ENCODE assay signal across 13 mouse cellular contexts in the genomic region with DNA sequence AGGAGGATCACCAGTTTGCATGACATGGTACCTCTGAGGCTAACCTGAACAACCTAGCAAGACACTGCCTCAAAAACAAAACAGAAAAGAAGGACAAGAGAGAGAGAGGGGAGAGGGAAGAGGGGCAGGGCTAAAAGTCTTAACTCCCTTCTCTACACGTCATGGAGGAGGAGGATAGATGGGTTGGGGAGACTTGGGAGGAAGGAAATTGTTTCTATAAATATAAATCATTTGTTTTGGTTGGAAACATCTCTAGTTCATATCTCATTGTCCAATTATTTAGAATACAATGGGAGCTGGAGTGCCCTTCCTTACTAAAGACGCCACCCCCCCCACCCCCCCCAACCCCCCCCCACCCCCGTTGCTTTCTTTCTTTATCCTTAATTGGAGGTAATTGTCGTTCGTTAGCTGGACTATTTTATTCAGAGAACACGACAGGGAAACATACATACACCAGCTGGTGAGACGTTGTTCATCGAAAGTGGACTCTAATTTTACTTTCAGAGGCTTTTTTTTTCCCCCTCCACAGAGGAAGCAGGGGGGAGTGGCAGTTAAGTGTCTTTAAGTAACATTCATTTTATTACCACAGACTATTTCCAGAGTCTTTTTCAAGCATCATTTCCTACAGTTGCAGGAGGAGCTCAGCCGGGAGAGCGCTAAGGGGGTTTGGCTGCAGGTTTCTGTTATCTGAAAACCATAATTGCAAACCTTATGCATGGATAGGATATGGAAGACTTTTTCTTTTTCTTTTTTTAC.
DNase-seq lines count a peak whose midpoint lies in the region; ATAC-seq lines count a peak whose summit lies in the region.
"Had no signal": no experiment of that assay in that cellular context is flagged by ENCODE, and none has a peak within 500 bp of the region (broad histone marks: within the 10 kb centered on the region; RNA-seq: fewer than 3 reads in every experiment).

No protein-coding gene starts in this region.

- H3K4me3 ChIP-seq in heart, embryonic 14.5 days (ENCODE audit: control insufficient read depth in 1 of 2, insufficient read depth in 1 of 2, low read depth in 1 of 2, low read length in 2 of 2) = no peak overlapping the region
- H3K4me3 ChIP-seq in forebrain, embryonic 15.5 days = no peak overlapping the region
- H3K4me3 ChIP-seq: embryonic facial prominence, embryonic 10.5 days; hindbrain, embryonic 10.5 days had no signal

- intact Hi-C loops in heart, postnatal 25 days (cut with DNase I) = no loop called here

- no peaks in the 10 kb centered on the region for H3K36me3 ChIP-seq in heart, embryonic 14.5 days (ENCODE audit: control insufficient read depth, insufficient read depth, low read length)
- no peaks in the 10 kb centered on the region for H3K36me3 ChIP-seq in forebrain, embryonic 15.5 days

- no peak overlapping the region for H3K9ac ChIP-seq in heart, embryonic 14.5 days (ENCODE audit: low read length)
- no peak overlapping the region for H3K9ac ChIP-seq in forebrain, embryonic 15.5 days (replicated peaks)
- H3K9ac ChIP-seq: liver, embryonic 14.5 days had no signal

- no peak for DNase-seq in heart, postnatal 25 days (ENCODE audit: low spot score)
- peak; percentile 23 for DNase-seq in kidney, postnatal 10 days
- DNase-seq in kidney, postnatal 14 days = no peak
- DNase-seq in brain, adult 2 months (ENCODE audit: low read depth, low spot score) = peak; percentile 37
- DNase-seq in cerebellum, adult 8-10 months = no peak
- no peak for DNase-seq in frontal cortex, postnatal 25 days (ENCODE audit: low spot score in 2 of 2)
- DNase-seq: adrenal gland, postnatal 25 days; cerebellum, adult 2 months had no signal

- H3K4me1 ChIP-seq in heart, embryonic 14.5 days (ENCODE audit: control insufficient read depth in 2 of 2, insufficient read depth in 2 of 2, low read length in 2 of 2) = peaks cover 2 to 3% of the 10 kb centered on the region in 2 experiments; a peak in 1 of 4 replicates
- peaks cover 19% of the 10 kb centered on the region for H3K4me1 ChIP-seq in forebrain, embryonic 15.5 days

- 0 out of 2 replicates have a peak, but pooled peaks cover 3% of the 10 kb centered on the region for H3K9me3 ChIP-seq in heart, embryonic 14.5 days (ENCODE audit: control insufficient read depth, low read length)
- H3K9me3 ChIP-seq in forebrain, embryonic 15.5 days = no peaks in the 10 kb centered on the region

- H3K27ac ChIP-seq in heart, embryonic 14.5 days (replicated peaks in 1 of 2; ENCODE audit: control insufficient read depth in 1 of 2, insufficient read depth in 1 of 2, low read depth in 2 of 2, low read length in 2 of 2) = no peak overlapping the region
- H3K27ac ChIP-seq in forebrain, embryonic 15.5 days (replicated peaks) = peak overlapping the region; percentile 60; the same call in 1 of the 2 replicates
- H3K27ac ChIP-seq: embryonic facial prominence, embryonic 10.5 days; hindbrain, embryonic 10.5 days; liver, embryonic 14.5 days had no signal

- 68% methylated on average over 10 of the region's 10 CpGs for WGBS in heart, embryonic 14.5 days
- WGBS in forebrain, embryonic 15.5 days = 16% methylated on average over 10 of the region's 10 CpGs

- no peaks in the 10 kb centered on the region for H3K27me3 ChIP-seq in heart, embryonic 14.5 days (ENCODE audit: control insufficient read depth, insufficient read depth, low read length)
- no peaks in the 10 kb centered on the region for H3K27me3 ChIP-seq in forebrain, embryonic 15.5 days

- H3K4me2 ChIP-seq in heart, embryonic 14.5 days (ENCODE audit: low read length) = no peak overlapping the region
- H3K4me2 ChIP-seq in forebrain, embryonic 15.5 days (replicated peaks) = no peak overlapping the region

- ATAC-seq in heart, embryonic 14.5 days (ENCODE audit: insufficient number of reproducible peaks, insufficient read depth, low FRiP score, low read depth) = peak; percentile 13; the same call in 1 of the 2 replicates
- no peak for ATAC-seq in forebrain, embryonic 15.5 days (replicated peaks)

Comparison
In these comparisons a context has a peak if more than half of its experiments do, and no peak if none do; other contexts are left out.
1. DNase-seq: peak in kidney, postnatal 10 days (single experiment) and brain, adult 2 months (single experiment); none in heart, postnatal 25 days (single experiment), kidney, postnatal 14 days (single experiment), cerebellum, adult 8-10 months (single experiment) and frontal cortex, postnatal 25 days (0 of 2).